Mouse (Mus musculus): ENCODE measurements around the gene Zfp219.

- TF ChIP-seq POLR2A (IDR thresholded peaks at IDR 0.05; ENCODE audit: borderline replicate concordance, extremely low read depth, insufficient read depth, insufficient read length, poor library complexity, severe bottlenecking) (no peak), CTCF (IDR thresholded peaks at IDR 0.05; ENCODE audit: borderline replicate concordance, extremely low read depth, insufficient read depth, insufficient read length) (no peak)
These were observed 22.9 kb upstream of the Zfp219 start for GRCm38 (mm10) chr14:52043446-52043845.

Measured in brain, embryonic 14.5 days (tissue).